Mouse (Mus musculus) heart, postnatal 14 days (tissue): ENCODE measurements around the gene Polg. TPM values are rescaled to one million over a fixed set of nuclear protein-coding genes. Genes with fewer than 3 reads are reported as not detected.

Source experiments
- DNase-seq, 2 experiments: peaks; one replicate each; pipeline ENCODE4 v3.0.0; 2021 to 2022
- intact Hi-C: fragments of 180-260 bp; cut with DNase I; formaldehyde crosslinking; loops from one replicate; pipeline ENCODE4 v1.15.1; 2025
- long read RNA-seq, 2 experiments: library from polyadenylated mRNA; stranded (forward); transcript quantifications; one replicate each; pipeline ENCODE4 v2.0.0; 2021
- total RNA-seq, 2 experiments: library from RNA; stranded (reverse); gene quantifications; 2 replicates each; pipeline ENCODE4 v1.2.3; 2021

The Polg gene
- total RNA-seq, result 10 to 100 TPM; 51.4 to 54.7 TPM
- long read RNA-seq, experiment 1, full-length matches to known transcripts, result 42 of 58 reads
- long read RNA-seq, experiment 1, partial matches to known transcripts, result 9 of 58 reads
- long read RNA-seq, experiment 1, other reads (novel, unspliced or antisense), result 7 of 58 reads
- long read RNA-seq, experiment 2, full-length matches to known transcripts, result 27 of 39 reads
- long read RNA-seq, experiment 2, partial matches to known transcripts, result 6 of 39 reads
- long read RNA-seq, experiment 2, other reads (novel, unspliced or antisense), result 6 of 39 reads

- DNase-seq, result peak; percentile 99
- intact Hi-C loops, result loop anchor here (5.0 to 10.0 kb wide), 3 partner anchors 74 to 324 kb away; partner anchors contain the start of genes Abhd2 and Fanci
These were observed at the start of gene Polg for GRCm38 (mm10) chr7:79466053-79466901. Gene Polg, minus strand, starts transcription at chr7:79466362.

GRCm38 (mm10) chr7:79515861-79516260, 49.7 kb upstream of the Polg start:
- intact Hi-C loops, result no loop called here
- DNase-seq, result no peak

GRCm38 (mm10) chr7:79515221-79515743, 49.1 kb upstream of the Polg start:
- intact Hi-C loops, result no loop called here
- no peak for DNase-seq

DNA sequence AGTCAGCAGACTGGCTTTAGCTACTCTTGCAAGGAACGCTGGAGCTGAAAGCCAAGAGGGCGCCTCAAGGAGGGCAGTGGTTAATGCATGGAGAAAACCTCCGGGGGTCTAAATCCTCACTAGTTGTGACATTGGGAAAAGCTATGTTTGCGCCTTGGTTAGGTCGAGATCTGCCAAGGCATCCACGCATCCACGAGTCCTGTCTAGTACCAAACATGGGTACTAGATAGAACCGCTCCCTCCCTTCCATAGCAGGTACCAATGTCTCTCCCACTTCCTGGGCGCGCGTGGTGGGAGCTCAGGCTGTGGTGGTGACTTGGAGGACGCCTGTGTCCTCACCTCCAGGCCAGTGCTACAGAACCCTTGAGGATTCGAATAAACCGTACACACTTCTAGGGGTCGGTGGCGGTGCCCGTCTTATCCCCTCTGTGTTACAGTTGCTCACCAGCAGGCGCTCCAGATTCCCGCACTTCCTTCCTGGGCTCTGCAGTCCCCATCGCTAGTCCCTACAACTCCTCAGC, 48.3 kb upstream of the Polg start:
- intact Hi-C loops, result no loop called here

GRCm38 (mm10) chr7:79513466-79513865, 47.3 kb upstream of the Polg start:
- intact Hi-C loops, result no loop called here
- no peak for DNase-seq

More for the DNA sequence above, 48.3 kb upstream of the Polg start:
- no peak for DNase-seq

GRCm38 (mm10) chr7:79512496-79512895, 46.3 kb upstream of the Polg start:
- no peak for DNase-seq
- intact Hi-C loops, result no loop called here

DNA sequence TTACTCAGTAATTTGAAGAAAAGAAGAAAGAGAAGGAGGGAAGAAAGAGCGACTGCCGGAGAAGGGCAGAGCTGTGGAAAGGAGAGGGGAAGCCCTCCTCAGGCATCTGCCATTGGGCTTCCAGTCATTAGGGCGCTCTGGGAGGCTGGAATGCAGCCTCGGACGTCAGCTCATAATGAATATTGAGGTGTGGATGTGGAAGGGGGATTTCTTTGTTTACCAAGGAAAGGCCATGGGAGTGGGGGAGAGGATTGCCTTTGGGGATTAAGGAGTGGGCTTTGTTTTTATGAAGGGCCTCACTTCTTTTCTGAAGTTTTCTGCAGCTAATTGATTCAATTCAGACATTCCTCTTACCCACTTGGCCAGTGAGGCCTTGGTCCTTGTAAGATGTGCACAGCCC, 45.5 kb upstream of the Polg start:
- DNase-seq, result no peak
- intact Hi-C loops, result no loop called here

DNA sequence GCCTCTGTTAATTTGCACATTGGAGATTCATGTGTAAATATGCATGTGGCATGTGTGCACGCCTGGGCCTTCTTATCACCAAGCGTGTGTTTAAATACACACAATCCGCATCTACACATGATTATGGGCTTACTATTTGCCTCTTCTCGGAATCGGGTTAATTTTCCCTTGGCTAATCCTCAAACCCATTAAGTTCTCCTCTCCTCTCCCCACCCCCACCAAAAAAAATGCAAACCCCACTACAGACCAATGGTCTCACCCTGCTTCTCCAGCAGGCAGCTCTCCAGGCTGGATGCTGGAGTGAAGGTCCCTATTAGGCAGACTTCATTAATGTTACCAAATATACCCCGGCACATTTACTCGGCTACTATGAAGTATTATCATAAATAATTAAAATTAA, 45.0 kb upstream of the Polg start:
- intact Hi-C loops, result no loop called here
- DNase-seq, result no peak

DNA sequence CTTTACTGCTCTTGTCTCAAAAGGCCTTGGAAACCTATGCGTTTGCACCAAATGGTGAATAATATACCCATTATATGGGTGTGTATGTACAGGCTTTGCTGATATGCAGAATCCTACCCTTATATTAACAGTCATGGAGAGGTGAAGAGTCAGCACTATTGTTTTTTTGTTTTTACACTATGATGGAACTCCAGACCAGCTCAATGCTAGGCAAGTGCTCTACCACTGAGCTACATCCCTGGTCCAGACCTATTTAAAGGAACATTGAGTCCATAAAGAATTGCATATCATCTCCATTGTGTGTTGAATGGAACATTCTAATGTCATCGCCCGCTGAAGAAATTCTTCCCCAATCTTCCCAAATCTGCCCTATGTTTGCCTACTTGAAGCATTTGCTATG, 44.5 kb upstream of the Polg start:
- DNase-seq, result no peak
- intact Hi-C loops, result no loop called here

GRCm38 (mm10) chr7:79509710-79510109, 43.5 kb upstream of the Polg start:
- intact Hi-C loops, result no loop called here
- no peak for DNase-seq

DNA sequence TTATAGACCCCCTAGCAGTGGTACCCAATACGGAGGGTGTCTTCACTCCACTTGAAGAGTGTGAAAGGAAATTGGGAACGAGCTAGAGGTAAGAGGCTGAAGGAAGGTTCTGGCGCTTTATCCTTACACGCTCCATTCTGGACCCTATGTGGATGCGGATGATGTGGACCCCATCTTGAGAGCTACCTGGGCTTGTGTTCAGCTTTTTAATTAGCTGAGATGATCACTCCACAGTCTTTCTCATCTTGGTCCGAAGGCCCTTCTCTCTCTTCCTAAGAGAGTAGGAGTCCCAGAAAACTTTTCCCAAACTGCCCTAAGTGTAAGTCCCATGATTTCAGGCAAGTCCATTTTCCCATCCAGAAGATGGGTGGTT, 43.1 kb upstream of the Polg start:
- intact Hi-C loops, result no loop called here

DNA sequence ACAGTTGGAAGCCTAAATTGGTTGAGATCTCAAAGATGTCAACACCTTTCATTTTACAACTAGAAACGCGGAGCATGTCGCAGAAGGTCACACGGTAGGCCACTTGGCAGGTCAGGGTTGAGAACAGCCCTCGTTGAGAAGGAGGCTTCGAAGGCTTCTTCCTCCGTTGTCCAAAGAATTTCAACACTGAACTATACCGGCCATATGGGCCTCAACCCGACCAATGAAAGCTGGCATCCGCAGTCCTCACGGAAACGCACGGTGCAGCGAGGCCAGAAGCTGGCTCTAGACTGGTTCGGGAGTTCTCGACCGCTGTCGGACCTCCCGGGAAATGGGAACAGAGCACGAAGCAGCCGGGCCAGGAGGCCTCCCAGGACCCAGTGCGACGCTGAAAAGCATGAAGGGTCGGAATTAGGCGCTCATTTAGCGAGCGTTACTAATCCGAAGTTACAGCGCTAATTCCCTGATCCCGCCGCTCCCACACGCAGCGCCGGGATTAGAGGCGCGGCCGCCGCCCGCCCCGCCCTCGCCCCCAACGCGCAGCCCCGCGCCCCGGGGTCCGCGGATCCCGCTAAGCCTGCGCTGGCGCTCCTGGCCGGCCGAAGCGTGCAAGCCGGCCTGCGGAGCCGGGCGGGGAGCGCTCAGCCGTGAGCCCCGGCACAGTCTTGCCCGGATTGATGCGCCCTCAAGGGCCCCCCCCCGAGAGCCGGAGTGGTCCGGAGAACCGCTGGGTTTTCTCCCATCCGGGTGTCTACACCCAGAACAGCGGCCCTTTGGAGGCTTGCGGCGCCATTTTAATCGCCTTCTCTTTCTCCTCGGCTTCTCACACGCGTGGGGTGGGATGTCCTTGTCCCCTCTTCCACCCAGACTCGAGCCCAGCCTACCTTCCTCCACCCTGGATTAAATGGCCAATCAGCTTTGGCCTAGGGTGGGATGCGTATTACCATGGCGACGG, 42.4 kb upstream of the Polg start:
- DNase-seq, result no peak
- intact Hi-C loops, result no loop called here

More for the DNA sequence above, 43.1 kb upstream of the Polg start:
- no peak for DNase-seq

- no peak for DNase-seq
- intact Hi-C loops, result no loop called here
These were observed 41.6 kb upstream of the Polg start for GRCm38 (mm10) chr7:79507756-79508155.

DNA sequence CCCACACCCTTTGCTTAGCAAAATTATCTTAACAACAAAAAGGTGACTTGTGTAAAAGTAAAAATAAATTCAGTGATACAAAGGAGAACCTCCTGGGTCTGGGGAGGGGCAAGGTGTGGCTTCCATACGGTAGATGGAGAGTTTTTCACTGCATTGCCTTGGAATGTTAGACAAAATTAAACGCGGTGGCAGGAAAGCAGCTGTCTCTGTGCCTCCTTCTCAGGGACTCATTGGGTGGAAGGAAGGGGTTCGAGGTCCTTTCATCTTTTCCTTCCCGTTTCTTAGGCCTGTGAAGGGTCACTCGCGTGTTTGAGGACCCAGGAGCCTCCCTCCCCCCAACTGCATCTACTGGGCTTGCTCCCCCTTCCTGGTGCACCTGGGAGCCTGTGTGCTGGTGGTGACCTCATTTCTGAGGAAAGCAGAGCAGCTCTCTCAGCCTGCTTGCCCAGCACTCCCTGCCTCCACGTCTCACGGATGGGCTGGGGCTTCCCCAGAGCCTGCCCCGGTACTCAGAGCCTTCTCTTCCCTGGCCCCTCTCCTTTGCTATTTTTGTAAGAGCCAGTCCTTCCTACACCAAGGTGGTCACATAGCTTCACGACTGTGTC, 41.0 kb upstream of the Polg start:
- intact Hi-C loops, result no loop called here
- DNase-seq, result no peak

DNA sequence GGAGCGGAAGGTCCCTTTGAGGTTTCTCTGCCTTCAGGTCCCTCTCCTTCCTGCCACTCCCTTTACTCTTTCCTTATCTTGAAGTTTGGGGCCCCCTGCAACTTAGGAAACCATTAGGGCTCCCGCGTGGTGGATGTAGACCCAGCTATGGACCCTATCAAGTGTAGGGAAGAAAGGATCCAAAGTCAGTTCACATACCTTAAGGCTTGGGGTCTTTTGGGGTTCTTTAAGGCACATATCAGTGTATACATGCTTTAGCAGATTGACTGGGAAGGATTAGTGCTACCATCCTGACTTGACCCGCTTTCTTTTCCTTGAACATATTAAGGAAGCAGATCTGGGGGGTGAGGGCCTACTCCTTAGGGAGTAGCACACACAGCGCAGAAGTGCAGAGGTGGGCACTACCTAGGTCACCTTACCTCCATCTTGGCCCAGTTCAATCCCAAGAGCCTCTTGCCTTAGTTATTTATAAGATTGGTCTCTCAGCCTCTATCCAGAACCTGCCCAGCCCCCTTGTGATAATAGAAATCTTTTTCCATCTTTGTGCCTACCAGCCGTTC, 40.4 kb upstream of the Polg start:
- DNase-seq, result no peak
- intact Hi-C loops, result no loop called here

- no peak for DNase-seq
- intact Hi-C loops, result no loop called here
These were observed 39.8 kb upstream of the Polg start for GRCm38 (mm10) chr7:79505876-79506530.

GRCm38 (mm10) chr7:79505376-79505775, 39.2 kb upstream of the Polg start:
- intact Hi-C loops, result no loop called here
- DNase-seq, result no peak

- intact Hi-C loops, result no loop called here
- DNase-seq, result peak; percentile 15 to 29
These were observed 38.6 kb upstream of the Polg start for GRCm38 (mm10) chr7:79504723-79505122.

DNA sequence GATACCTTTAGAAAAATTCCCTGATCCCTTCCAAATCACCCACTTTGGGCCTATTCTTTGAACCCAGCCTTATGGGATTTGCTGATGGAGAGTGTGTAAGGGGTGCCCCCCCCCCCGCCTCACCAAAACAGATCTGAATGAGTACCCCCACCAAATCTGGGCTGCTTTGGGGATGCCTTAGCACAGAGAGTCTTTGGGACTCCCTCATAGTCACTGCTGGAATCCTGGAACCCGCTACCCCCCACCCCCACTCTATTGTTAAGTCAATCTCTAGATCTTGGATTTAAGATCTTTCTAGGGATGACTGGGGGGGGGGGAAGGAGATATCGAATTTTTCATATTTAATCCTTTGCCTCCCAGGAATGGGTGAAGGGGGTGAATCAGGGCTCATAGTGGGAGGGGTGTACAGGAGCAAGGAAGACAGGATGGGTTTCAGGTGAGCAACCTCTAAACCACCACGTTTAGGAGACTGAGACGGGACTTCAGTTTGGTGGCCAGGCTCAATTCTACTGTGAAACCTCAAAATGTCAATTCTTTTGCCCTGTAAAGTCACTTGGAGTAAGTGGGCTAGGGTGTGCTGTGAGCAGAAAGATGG, 37.6 kb upstream of the Polg start:
- no peak for DNase-seq
- intact Hi-C loops, result no loop called here
